Mouse (Mus musculus) MEL (cell line): ENCODE data around the gene Lgi4. TPM values are rescaled to one million over a fixed set of nuclear protein-coding genes. Genes with fewer than 3 reads are reported as not detected.

Experiments used
- DNase-seq: peaks from one replicate; pipeline ENCODE4 v3.0.0; 2011; ENCODE audit warnings: low read depth, low spot score
- H3K27ac ChIP-seq: 2 replicates; pipeline ENCODE4 v1.5.1; 2012; ENCODE audit warnings: low read depth, mild to moderate bottlenecking, control low read depth, low read length, moderate library complexity; ENCODE audit not compliant: control insufficient read depth
- H3K27me3 ChIP-seq, 2 experiments: fragments of 150-350 bp in 1 of 2; sonication (generic) in 1 of 2; 2 replicates each; pipeline ENCODE4 v1.6.1; 2012; ENCODE audit warnings: low read length in 2 of 2, mild to moderate bottlenecking in 2 of 2, improper control_type of control experiment in 1 of 2, moderate library complexity in 1 of 2; ENCODE audit not compliant: insufficient read depth in 2 of 2, control insufficient read depth in 1 of 2
- H3K36me3 ChIP-seq, 2 experiments: 2 replicates each; pipeline ENCODE4 v1.6.1; 2012 to 2014; ENCODE audit warnings: low read length in 2 of 2, improper control_type of control experiment in 1 of 2, inconsistent platforms in 1 of 2, mild to moderate bottlenecking in 1 of 2; ENCODE audit not compliant: insufficient read depth in 2 of 2, control insufficient read depth in 1 of 2
- H3K4me1 ChIP-seq, 2 experiments: fragments of 150-350 bp in 1 of 2; sonication (generic) in 1 of 2; 2 replicates each; pipeline ENCODE4 v1.6.1; 2012; ENCODE audit warnings: low read length in 2 of 2, improper control_type of control experiment in 1 of 2, mild to moderate bottlenecking in 1 of 2; ENCODE audit not compliant: insufficient read depth in 2 of 2, control insufficient read depth in 1 of 2
- H3K4me3 ChIP-seq, 2 experiments: fragments of 150-350 bp in 1 of 2; sonication (generic) in 1 of 2; 2 replicates each; pipeline ENCODE4 v1.5.1; 2012; ENCODE audit warnings: low read depth in 2 of 2, low read length in 2 of 2, mild to moderate bottlenecking in 2 of 2, moderate library complexity in 2 of 2, control low read depth in 1 of 2, improper control_type of control experiment in 1 of 2; ENCODE audit not compliant: control insufficient read depth in 1 of 2, insufficient read depth in 1 of 2
- H3K79me2 ChIP-seq: 2 replicates; pipeline ENCODE4 v1.6.1; 2012; ENCODE audit warnings: mild to moderate bottlenecking, low read length, moderate library complexity; ENCODE audit not compliant: control insufficient read depth, poor library complexity, insufficient read depth
- H3K9ac ChIP-seq: 2 replicates; pipeline ENCODE4 v1.6.1; 2012; ENCODE audit warnings: low read depth, mild to moderate bottlenecking, control low read depth, low read length, moderate library complexity; ENCODE audit not compliant: control insufficient read depth, poor library complexity, severe bottlenecking
- H3K9me3 ChIP-seq: fragments of 150-350 bp; sonication (generic); replicated peaks from 2 replicates; pipeline ENCODE4 v1.6.1; 2012; ENCODE audit warnings: mild to moderate bottlenecking, low read length, improper control_type of control experiment, moderate library complexity; ENCODE audit not compliant: insufficient read depth
- CHD1 ChIP-seq: IDR thresholded peaks from 2 replicates; pipeline ENCODE4 v1.6.1; 2012; ENCODE audit warnings: low read depth, mild to moderate bottlenecking, inconsistent platforms, low read length, improper control_type of control experiment
- CHD2 ChIP-seq: IDR thresholded peaks from 2 replicates; pipeline ENCODE4 v1.6.1; 2011; ENCODE audit warnings: low read length, improper control_type of control experiment
- CTCF ChIP-seq, 3 experiments: IDR thresholded peaks in 2 of 3; conservative IDR thresholded peaks in 1 of 3; 2 replicates each; pipeline ENCODE4 v1.5.1; 2011 to 2012; ENCODE audit warnings: low read length in 3 of 3, low read depth in 2 of 3, mild to moderate bottlenecking in 2 of 3, improper control_type of control experiment in 1 of 3, inconsistent platforms in 1 of 3, mixed read lengths in 1 of 3, moderate library complexity in 1 of 3; ENCODE audit not compliant: control insufficient read depth in 1 of 3, insufficient read depth in 1 of 3, poor library complexity in 1 of 3, severe bottlenecking in 1 of 3
- E2F4 ChIP-seq: IDR thresholded peaks from 2 replicates; pipeline ENCODE4 v1.6.1; 2011; ENCODE audit warnings: low read depth, low read length, improper control_type of control experiment, borderline replicate concordance
- EP300 ChIP-seq, 2 experiments: IDR thresholded peaks; 2 replicates each; pipeline ENCODE4 v1.6.1; 2011; ENCODE audit warnings: improper control_type of control experiment in 2 of 2, low read length in 2 of 2, low read depth in 1 of 2, mild to moderate bottlenecking in 1 of 2
- GABPA ChIP-seq: IDR thresholded peaks from 2 replicates; pipeline ENCODE4 v1.6.1; 2012; ENCODE audit warnings: low read depth, mild to moderate bottlenecking, inconsistent platforms, low read length, improper control_type of control experiment, moderate library complexity
- HCFC1 ChIP-seq: IDR thresholded peaks from 2 replicates; pipeline ENCODE4 v1.6.1; 2012; ENCODE audit warnings: low read depth, mild to moderate bottlenecking, inconsistent platforms, low read length, improper control_type of control experiment, moderate library complexity
- JUND ChIP-seq: IDR thresholded peaks from 2 replicates; pipeline ENCODE4 v1.6.1; 2011; ENCODE audit warnings: low read depth, mild to moderate bottlenecking, improper control_type of control experiment, low read length
- KAT2A ChIP-seq: conservative IDR thresholded peaks from 2 replicates; pipeline ENCODE4 v1.6.1; 2012; ENCODE audit warnings: low read depth, low read length, improper control_type of control experiment, inconsistent platforms
- MAFK ChIP-seq: IDR thresholded peaks from 2 replicates; pipeline ENCODE4 v1.6.1; 2011; ENCODE audit warnings: low read depth, mild to moderate bottlenecking, low read length, improper control_type of control experiment, borderline replicate concordance
- MAZ ChIP-seq: IDR thresholded peaks from 2 replicates; pipeline ENCODE4 v1.6.1; 2012; ENCODE audit warnings: low read depth, mild to moderate bottlenecking, inconsistent platforms, low read length, improper control_type of control experiment
- MXI1 ChIP-seq: IDR thresholded peaks from 2 replicates; pipeline ENCODE4 v1.6.1; 2011; ENCODE audit warnings: mild to moderate bottlenecking, low read depth, low read length, improper control_type of control experiment
- MYB ChIP-seq: IDR thresholded peaks from 2 replicates; pipeline ENCODE4 v1.6.1; 2011; ENCODE audit warnings: mild to moderate bottlenecking, low read depth, low read length, improper control_type of control experiment
- NRF1 ChIP-seq: IDR thresholded peaks from 2 replicates; pipeline ENCODE4 v1.6.1; 2014; ENCODE audit warnings: low read depth, mild to moderate bottlenecking, inconsistent platforms, low read length, improper control_type of control experiment, moderate library complexity; ENCODE audit not compliant: poor library complexity, insufficient read depth, severe bottlenecking
- POLR2A ChIP-seq, 2 experiments: IDR thresholded peaks; 2 replicates each; pipeline ENCODE4 v1.6.1; 2011 to 2012; ENCODE audit warnings: low read length in 2 of 2, mild to moderate bottlenecking in 2 of 2, control low read depth in 1 of 2, improper control_type of control experiment in 1 of 2, low read depth in 1 of 2, moderate library complexity in 1 of 2; ENCODE audit not compliant: control insufficient read depth in 1 of 2, insufficient read depth in 1 of 2, poor library complexity in 1 of 2
- POLR2AphosphoS2 ChIP-seq: IDR thresholded peaks from 2 replicates; pipeline ENCODE4 v1.6.1; 2011; ENCODE audit warnings: low read length, improper control_type of control experiment
- RCOR1 ChIP-seq: IDR thresholded peaks from 2 replicates; pipeline ENCODE4 v1.6.1; 2012; ENCODE audit warnings: low read depth, mild to moderate bottlenecking, inconsistent platforms, low read length, improper control_type of control experiment
- TAL1 ChIP-seq: IDR thresholded peaks from 2 replicates; pipeline ENCODE4 v1.6.1; 2012; ENCODE audit warnings: mild to moderate bottlenecking, inconsistent platforms, low read length, moderate library complexity, mixed read lengths
- TBP ChIP-seq: IDR thresholded peaks from 2 replicates; pipeline ENCODE4 v1.8.0; 2011; ENCODE audit warnings: low read depth, low read length, improper control_type of control experiment
- USF1 ChIP-seq: IDR thresholded peaks from 2 replicates; pipeline ENCODE4 v1.6.1; 2014; ENCODE audit warnings: low read depth, mild to moderate bottlenecking, inconsistent platforms, low read length, improper control_type of control experiment, moderate library complexity
- ZNF384 ChIP-seq: IDR thresholded peaks from 2 replicates; pipeline ENCODE4 v1.6.1; 2012; ENCODE audit warnings: low read depth, mild to moderate bottlenecking, inconsistent platforms, low read length, improper control_type of control experiment
- polyA plus RNA-seq, 2 experiments: library from polyadenylated mRNA; stranded (reverse) in 1 of 2; unstranded in 1 of 2; fragments of >175 nt in 1 of 2; fragments of >200 nt in 1 of 2; gene quantifications; 2 replicates each; pipeline versions ENCODE4 v1.2.1 to v1.2.4; 2012; ENCODE audit warnings: low replicate concordance in 2 of 2, low read depth in 1 of 2; ENCODE audit not compliant: insufficient read length in 2 of 2, insufficient read depth in 1 of 2, missing spikeins in 1 of 2
- total RNA-seq: library from RNA; depleted of rRNA; stranded (reverse); fragments of 300-350 nt; gene quantifications from 2 replicates; pipeline ENCODE4 v1.2.3, GENCODE M21; 2012

The Lgi4 gene
- total and polyA plus RNA-seq, 3 experiments: not detected

GRCm38 (mm10) chr7:31049846-31050281 is 9.3 kb upstream of the Lgi4 start:
- no peak overlapping the region for H3K9ac ChIP-seq
- no peak for DNase-seq
- no peaks in the 10 kb centered on the region for H3K79me2 ChIP-seq
- no peaks in the 10 kb centered on the region for H3K36me3 ChIP-seq
- H3K27me3 ChIP-seq: no peaks in the 10 kb centered on the region; a peak in 1 of 4 replicates
- H3K27ac ChIP-seq: no peak overlapping the region
- H3K4me1 ChIP-seq: no peaks in the 10 kb centered on the region; a peak in 1 of 4 replicates
- TF ChIP-seq POLR2AphosphoS2 (no peak), POLR2A (IDR thresholded peaks at IDR 0.05; ENCODE audit: control insufficient read depth in 1 of 2, insufficient read depth in 1 of 2, low read depth in 1 of 2, low read length in 2 of 2, poor library complexity in 1 of 2) (no peak), KAT2A (no peak), CHD2 (no peak), TAL1 (no peak), CHD1 (no peak), EP300 (IDR thresholded peaks at IDR 0.05; ENCODE audit: low read depth in 1 of 2, low read length in 2 of 2) (no peak), ZNF384 (no peak), MXI1 (no peak), JUND (no peak), MAZ (no peak), TBP (no peak), RCOR1 (no peak), NRF1 (no peak), GABPA (no peak)
- H3K9me3 ChIP-seq: no peaks in the 10 kb centered on the region
- H3K4me3 ChIP-seq: no peak overlapping the region

GRCm38 (mm10) chr7:31050487-31050886 is 8.7 kb upstream of the Lgi4 start:
- H3K36me3 ChIP-seq: no peaks in the 10 kb centered on the region
- no peaks in the 10 kb centered on the region; a peak in 1 of 4 replicates for H3K4me1 ChIP-seq
- H3K9me3 ChIP-seq: no peaks in the 10 kb centered on the region
- no peak overlapping the region for H3K4me3 ChIP-seq
- DNase-seq: no peak
- TF ChIP-seq USF1 (no peak), CTCF (IDR thresholded peaks at IDR 0.05 in 2 of 3, conservative IDR thresholded peaks at IDR 0.05 in 1 of 3; ENCODE audit: control insufficient read depth in 1 of 3, insufficient read depth in 1 of 3, low read depth in 2 of 3, low read length in 3 of 3, poor library complexity in 1 of 3, severe bottlenecking in 1 of 3) (no peak), NRF1 (no peak), MAFK (no peak), HCFC1 (no peak), EP300 (IDR thresholded peaks at IDR 0.05; ENCODE audit: low read depth in 1 of 2, low read length in 2 of 2) (no peak), MYB (no peak), ZNF384 (no peak), E2F4 (no peak)
- H3K27ac ChIP-seq: no peak overlapping the region
- no peak overlapping the region for H3K9ac ChIP-seq
- H3K79me2 ChIP-seq: no peaks in the 10 kb centered on the region
- no peaks in the 10 kb centered on the region; a peak in 1 of 4 replicates for H3K27me3 ChIP-seq
